Mouse (Mus musculus) heart, adult 2 months (tissue): ENCODE results near the gene Bfsp2.

ENCODE experiments used
- CTCF ChIP-seq: fragments of 200-600 bp; IDR thresholded peaks from 2 replicates; pipeline ENCODE4 v1.8.1; 2022; ENCODE audit warnings: antibody characterized with exemption, mild to moderate bottlenecking, moderate library complexity
- POLR2A ChIP-seq: fragments of 200-500 bp; IDR thresholded peaks from 2 replicates; pipeline ENCODE4 v1.6.1; 2011; ENCODE audit warnings: mild to moderate bottlenecking, low read depth, low read length, control low read depth; ENCODE audit not compliant: insufficient read depth

- TF ChIP-seq CTCF (no peak), POLR2A (no peak)
Measured at GRCm38 (mm10) chr9:103391796-103392372, 88.3 kb downstream of the Bfsp2 start.
